Mouse (Mus musculus): Measurements from ENCODE around the gene Samd15. TPM values are rescaled to one million over a fixed set of nuclear protein-coding genes. Genes with fewer than 3 reads are reported as not detected.

Samd15 gene
- 1 to 10 TPM; 3.9 to 4.4 TPM for polyA plus RNA-seq (2017; shearing (Covaris generic))

DNA sequence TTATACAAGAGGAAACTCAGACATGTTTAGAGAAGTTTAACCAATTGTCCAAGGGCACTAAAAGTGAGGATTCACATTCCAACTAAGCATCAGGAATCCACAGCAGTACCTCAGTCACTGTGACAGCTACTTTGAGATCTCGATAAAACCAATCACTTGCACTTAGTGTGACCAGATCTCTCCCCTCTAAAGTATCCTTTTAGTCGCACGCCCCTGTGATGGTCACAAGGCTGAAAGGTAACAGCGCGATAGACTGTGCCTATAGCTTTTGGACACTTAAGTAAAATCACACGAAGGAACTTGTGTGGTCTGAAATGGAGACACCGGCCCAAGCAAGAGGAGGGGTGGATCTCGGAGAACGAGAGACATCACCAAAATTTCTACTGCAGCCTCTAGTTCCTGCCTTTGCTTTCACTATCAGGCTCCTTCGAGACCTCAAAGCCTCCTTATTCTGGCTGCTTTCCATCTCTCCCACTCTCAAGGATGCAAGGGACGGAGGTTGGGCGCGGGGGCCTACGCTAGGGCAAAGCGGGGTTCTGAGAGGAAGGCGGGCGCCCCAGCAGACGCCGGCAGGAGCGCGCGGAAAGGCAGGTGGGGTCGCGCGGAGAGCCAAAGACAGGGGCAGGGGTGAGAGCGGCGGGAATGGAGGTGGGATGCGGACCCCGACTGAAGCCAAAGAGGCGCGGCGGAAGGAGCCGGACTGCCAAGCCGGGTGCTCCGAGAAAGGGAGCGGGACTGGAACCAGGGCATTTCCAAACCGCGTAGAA is at the start of gene Samd15:
Gene Samd15 (plus strand): TSS at position 518 of the 767 bp plus-strand sequence.

DNA sequence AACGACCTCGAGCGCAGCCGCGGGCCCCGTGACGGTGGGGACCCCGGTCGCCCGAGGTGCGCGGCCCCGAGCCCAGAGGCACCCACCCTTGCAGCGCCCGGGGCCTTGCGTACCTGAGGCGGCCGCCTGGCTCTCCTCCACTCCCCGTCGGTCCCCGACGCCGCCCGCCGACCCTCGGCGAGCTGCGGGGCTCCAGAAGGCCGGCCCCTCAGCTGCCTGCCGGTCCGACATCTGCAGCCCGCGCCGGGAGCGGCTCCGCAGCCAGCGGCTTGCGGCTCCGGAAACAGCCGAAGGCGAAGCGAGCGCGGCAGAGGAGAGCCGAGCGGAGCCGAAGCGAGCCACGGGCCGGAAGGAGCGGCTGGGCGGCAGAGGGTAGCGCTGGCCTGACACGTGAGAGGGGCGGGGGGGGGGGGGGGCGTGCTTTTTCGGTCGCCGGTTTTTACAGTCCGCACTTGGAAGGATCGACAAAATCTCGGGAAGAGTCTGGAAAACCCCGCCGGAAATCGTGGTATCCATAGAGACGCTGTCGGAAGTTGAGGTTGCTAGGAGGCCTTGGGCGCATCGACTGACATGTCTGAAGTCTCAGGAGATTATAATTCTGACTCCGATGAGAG is 557 bp downstream of the Samd15 start, which contains the start of gene Tmed8:
Gene Tmed8 (minus strand): TSS at position 482 of the 614 bp plus-strand sequence.

DNA sequence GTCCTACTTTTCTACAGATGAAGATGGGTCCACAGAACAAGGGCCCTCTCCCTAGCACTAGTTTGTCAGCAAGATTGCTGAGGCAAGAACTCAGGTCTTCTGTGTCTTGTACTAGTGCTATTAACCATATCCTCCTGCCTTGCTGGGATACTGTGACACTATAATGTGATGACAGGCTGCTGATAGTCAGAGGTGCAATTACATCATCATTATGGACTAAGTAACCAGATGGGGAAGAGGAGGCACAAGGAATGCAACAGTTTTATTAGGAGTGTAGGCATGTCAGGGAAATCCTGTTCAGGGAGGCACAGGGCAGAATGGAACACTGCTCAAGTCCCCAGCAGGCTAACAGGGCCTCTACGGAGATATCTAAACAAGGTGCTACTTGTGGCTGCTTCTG is 39.1 kb downstream of the Samd15 start, which contains the start of gene Noxred1:
Gene Noxred1 (minus strand): TSS at position 101 of the 400 bp plus-strand sequence.

Other genes starting within 250 kb of the Samd15 start
- gene Zdhhc22, start 209.3 kb upstream of the Samd15 start, polyA plus RNA-seq (2017; shearing (Covaris generic)), result 1 to 10 TPM in 1 of 2 experiments, under 1 TPM in 1; 0.34 to 2.8 TPM
- gene Tmem63c, start 178.4 kb upstream of the Samd15 start, polyA plus RNA-seq (2017; shearing (Covaris generic)), result 1 to 10 TPM in 1 of 2 experiments, under 1 TPM in 1; 0.24 to 2.0 TPM
- under 1 TPM; 0.12 to 0.34 TPM for gene Ngb, start 97.2 kb upstream of the Samd15 start, polyA plus RNA-seq (2017; shearing (Covaris generic))
- gene Gstz1, start 52.6 kb upstream of the Samd15 start, polyA plus RNA-seq (2017; shearing (Covaris generic)), result 10 to 100 TPM in 1 of 2 experiments, 1 to 10 TPM in 1; 10.0 to 13.2 TPM
- gene Pomt2, start 51.8 kb upstream of the Samd15 start, polyA plus RNA-seq (2017; shearing (Covaris generic)), result 1 to 10 TPM; 2.6 to 5.4 TPM
- gene Tmed8, start 731 bp downstream of the Samd15 start, polyA plus RNA-seq (2017; shearing (Covaris generic)), result 1 to 10 TPM; 5.3 to 7.1 TPM
- gene Noxred1, start 39.0 kb downstream of the Samd15 start, polyA plus RNA-seq (2017; shearing (Covaris generic)), result 1 to 10 TPM in 1 of 2 experiments, under 1 TPM in 1; 0.54 to 2.1 TPM
- gene Vipas39, start 66.5 kb downstream of the Samd15 start, polyA plus RNA-seq (2017; shearing (Covaris generic)), result 10 to 100 TPM; 24.6 to 35.4 TPM
- 100 to 1,000 TPM; 173 to 190 TPM for gene Ahsa1, start 66.8 kb downstream of the Samd15 start, polyA plus RNA-seq (2017; shearing (Covaris generic))
- gene Ism2, start 100.0 kb downstream of the Samd15 start, polyA plus RNA-seq (2017; shearing (Covaris generic)), result under 1 TPM in 1 of 2 experiments, not detected in 1; 0.29 TPM
- 100 to 1,000 TPM; 146 to 161 TPM for gene Sptlc2, start 188.6 kb downstream of the Samd15 start, polyA plus RNA-seq (2017; shearing (Covaris generic))
- 10 to 100 TPM; 54.1 to 85.4 TPM for gene Slirp, start 244.2 kb downstream of the Samd15 start, polyA plus RNA-seq (2017; shearing (Covaris generic))
- 10 to 100 TPM; 65.2 to 78.9 TPM for gene Alkbh1, start 244.3 kb downstream of the Samd15 start, polyA plus RNA-seq (2017; shearing (Covaris generic))